Mouse (Mus musculus): ENCODE data around the gene Ccdc169.
"Not testable (repeated sequence)": the region's sequence is repeated elsewhere in the genome, so short reads cannot be mapped to it uniquely, and the experiment has no call there.

Ccdc169 gene

GRCm38 (mm10) chr3:55203621-55204020 lies 66.5 kb downstream of the Ccdc169 start:
- not testable (repeated sequence) for DNase-seq

GRCm38 (mm10) chr3:55206413-55206812 lies 69.3 kb downstream of the Ccdc169 start:
- no peak for DNase-seq

DNA sequence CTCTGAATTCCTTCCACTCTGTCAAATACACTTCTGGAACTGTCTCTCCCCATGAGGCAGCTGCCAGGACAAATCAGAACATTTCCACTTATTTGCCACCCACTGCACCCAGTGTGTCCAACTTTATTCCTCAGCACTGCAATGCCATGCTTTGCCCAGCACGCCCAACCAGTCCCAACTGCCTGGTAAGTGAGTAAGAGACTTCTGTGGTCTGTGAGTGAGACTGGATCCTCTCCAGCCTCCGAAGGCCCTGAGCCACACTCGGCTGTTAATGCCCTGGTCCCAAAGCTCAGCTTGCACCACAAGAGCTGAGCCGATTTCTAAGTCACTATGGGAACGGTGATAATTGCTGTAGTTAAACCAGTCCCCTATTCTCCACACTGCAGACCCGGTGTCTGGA lies 70.5 kb downstream of the Ccdc169 start:
- DNase-seq: no peak

DNA sequence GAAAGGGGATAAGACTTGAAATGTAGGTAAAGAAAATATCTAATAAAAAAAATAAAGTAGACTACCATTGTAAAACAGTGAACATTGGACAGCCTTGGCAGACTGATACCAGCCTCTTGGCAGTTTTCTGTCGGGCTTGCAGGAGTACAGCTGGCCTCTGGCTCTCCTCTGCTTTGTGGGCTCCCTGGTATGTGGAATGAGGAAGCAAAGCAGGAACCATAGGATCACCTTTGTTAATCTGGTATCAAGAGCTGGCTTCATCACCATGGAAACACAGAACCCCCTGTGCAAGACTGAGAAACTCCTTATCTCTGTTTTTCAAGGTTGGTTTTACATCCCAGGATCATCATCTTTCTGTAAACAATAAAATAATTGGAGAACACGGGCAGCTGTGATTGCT lies 75.1 kb downstream of the Ccdc169 start:
- DNase-seq: no peak

GRCm38 (mm10) chr3:55213785-55214184 lies 76.6 kb downstream of the Ccdc169 start:
- no peak for DNase-seq

DNA sequence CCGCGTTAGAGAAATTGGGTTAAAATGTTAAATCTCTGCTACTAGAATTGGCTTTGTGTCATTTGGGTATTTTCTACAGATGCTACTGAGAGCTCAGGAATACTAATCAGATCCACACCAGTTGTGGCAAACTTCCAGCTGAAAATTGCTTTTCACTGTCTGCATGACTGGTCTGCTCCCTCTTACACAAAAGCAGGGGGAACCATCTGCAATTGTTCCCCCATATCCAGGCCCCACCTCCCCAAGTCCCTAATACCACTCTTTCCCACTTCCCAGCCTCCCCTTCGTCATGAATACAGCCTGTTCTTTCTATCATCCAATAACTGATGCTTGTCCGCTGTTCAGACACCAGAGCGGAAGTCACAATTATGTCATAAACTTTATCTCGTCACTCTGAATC lies 77.3 kb downstream of the Ccdc169 start:
- no peak for DNase-seq

DNA sequence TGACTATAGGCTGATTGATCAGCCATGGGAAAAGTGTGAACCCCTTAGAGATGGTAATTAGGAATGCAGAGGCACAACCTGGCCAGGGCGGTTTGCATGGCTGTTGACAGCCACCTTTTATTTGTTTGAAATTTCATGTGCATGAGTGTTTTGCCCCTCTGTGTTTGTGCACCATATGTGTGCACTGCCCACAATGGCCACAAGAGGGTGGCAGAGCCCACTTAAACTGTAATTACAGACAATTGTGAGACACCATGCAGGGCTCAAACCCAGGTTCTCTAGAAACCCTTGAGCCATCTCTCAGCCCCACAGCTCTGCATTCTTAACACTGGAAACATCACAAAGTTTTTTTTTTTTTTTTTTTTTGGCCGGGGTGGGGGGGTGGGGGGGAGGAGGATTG lies 85.4 kb downstream of the Ccdc169 start:
- no peak for DNase-seq
